Mouse (Mus musculus): ENCODE measurements around the gene Gnb3. TPM values are rescaled to one million over a fixed set of nuclear protein-coding genes. Genes with fewer than 3 reads are reported as not detected.
"Not testable (repeated sequence)": the region's sequence is repeated elsewhere in the genome, so short reads cannot be mapped to it uniquely, and the experiment has no call there.

Gene Gnb3
- total RNA-seq, 1 experiment from 2014 or later = not detected

DNA sequence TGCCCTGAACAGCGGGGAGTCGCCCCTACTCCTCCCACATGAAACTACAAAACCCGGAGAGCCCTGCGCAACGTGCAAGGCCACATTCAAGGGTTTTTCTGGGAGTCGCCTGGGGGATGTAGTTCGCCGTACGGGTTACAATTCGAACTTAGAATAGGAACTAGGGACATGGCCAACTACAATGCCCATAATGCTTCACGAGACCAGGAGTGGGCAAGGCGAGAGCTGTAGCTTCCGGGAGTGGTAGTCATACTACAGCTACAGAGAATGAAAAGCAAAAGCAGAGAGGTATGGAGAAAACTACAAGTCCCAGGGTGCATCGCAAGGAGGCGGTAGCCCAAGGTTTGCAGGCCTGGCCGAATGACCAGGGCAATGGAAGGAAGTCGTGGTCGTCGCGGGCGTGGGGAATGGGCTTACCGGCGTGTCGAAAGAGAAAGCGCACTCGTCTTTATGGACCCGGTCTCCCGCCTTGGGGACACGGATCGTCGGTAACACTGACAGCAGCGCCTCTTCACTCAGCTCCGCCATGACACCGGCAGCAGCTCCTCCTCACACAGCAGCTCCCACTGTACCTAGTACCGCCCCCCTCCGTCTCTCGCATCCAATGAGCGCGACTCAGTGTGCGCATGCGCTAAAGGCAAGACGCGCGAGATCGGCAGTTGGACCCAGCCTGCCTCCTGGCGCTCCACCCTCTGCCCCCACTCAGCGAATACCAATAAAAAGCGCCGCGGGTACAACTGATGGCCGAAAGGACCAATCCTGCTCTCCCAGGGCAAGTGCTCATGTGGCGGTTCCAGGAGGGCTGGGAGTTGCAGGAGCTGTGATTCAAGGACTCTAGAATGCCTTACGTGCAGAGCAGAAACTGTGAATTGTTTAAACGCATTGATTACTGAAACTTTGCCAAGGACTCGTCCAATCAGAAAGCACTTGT is 10.9 kb downstream of the Gnb3 start, which contains the start of the genes Usp5 and Cdca3:
Gene Usp5, minus strand, starts transcription at position 617 of the 931 bp plus-strand sequence.
Gene Cdca3, plus strand, starts transcription at position 680 of the 931 bp plus-strand sequence.
- peak; percentile 83 for ATAC-seq (replicated peaks in 1 of 2; ENCODE audit: insufficient read depth in 1 of 2, low FRiP score in 2 of 2, low TSS enrichment in 1 of 2, low read depth in 1 of 2, poor library complexity in 2 of 2, severe bottlenecking in 2 of 2)

DNA sequence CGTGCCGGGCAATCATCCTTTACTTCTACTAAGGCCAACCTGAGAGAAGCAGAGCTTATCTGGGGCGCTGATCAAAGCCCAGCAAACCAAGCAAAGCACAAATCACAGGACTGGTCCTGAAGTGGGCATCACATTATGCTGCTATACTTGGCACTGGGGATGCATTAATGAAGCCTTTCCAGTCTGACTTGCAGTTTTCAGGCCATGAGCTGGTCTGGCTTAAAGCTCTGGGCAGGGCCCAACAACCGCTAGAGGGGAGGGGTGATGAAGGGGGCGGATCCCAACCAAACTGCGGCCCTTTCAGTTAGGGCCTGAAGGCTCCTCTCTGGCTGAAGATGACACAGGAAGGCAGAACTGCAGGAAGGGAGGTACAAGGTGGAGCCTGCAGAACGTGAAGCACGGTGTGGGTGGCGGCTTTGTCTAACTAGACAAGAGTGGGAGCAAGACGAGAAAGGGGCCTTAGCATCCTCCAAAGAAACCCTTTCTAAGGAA is 11.9 kb downstream of the Gnb3 start:
- peak; percentile 4 to 10; a peak in 2 of 4 replicates for ATAC-seq (replicated peaks in 1 of 2; ENCODE audit: insufficient read depth in 1 of 2, low FRiP score in 2 of 2, low TSS enrichment in 1 of 2, low read depth in 1 of 2, poor library complexity in 2 of 2, severe bottlenecking in 2 of 2)

DNA sequence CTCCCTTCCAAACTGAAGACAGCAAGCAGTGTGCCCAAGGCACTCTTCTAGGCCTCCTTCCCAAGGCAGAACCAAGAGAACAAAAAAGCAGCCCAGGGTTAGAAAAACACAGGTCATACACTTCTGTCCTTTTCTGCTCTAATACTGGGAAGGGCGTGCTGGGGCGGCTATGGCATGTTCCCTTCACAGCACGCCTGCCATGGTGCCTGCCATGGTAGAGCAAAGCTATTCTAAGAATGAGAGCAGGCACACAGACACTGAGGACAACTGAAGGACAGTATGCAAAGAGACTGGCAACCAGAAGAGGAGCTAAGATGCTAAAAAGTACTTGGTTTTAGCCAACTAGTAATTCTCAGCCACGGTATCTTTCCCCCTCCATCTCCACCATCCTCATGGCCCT is 18.0 kb downstream of the Gnb3 start:
- no peak for ATAC-seq (replicated peaks in 1 of 2; ENCODE audit: insufficient read depth in 1 of 2, low FRiP score in 2 of 2, low TSS enrichment in 1 of 2, low read depth in 1 of 2, poor library complexity in 2 of 2, severe bottlenecking in 2 of 2)

GRCm38 (mm10) chr6:124820891-124821290 is 19.2 kb downstream of the Gnb3 start:
- ATAC-seq (replicated peaks in 1 of 2; ENCODE audit: insufficient read depth in 1 of 2, low FRiP score in 2 of 2, low TSS enrichment in 1 of 2, low read depth in 1 of 2, poor library complexity in 2 of 2, severe bottlenecking in 2 of 2) = no peak

GRCm38 (mm10) chr6:124817971-124818370 is 22.1 kb downstream of the Gnb3 start:
- ATAC-seq (replicated peaks in 1 of 2; ENCODE audit: insufficient read depth in 1 of 2, low FRiP score in 2 of 2, low TSS enrichment in 1 of 2, low read depth in 1 of 2, poor library complexity in 2 of 2, severe bottlenecking in 2 of 2) = peak in 1 of 2 experiments; percentile 62; a peak in 2 of 4 replicates

- no peak for ATAC-seq (replicated peaks in 1 of 2; ENCODE audit: insufficient read depth in 1 of 2, low FRiP score in 2 of 2, low TSS enrichment in 1 of 2, low read depth in 1 of 2, poor library complexity in 2 of 2, severe bottlenecking in 2 of 2)
These were observed 22.5 kb downstream of the Gnb3 start for GRCm38 (mm10) chr6:124817563-124817962.

- no peak for ATAC-seq (replicated peaks in 1 of 2; ENCODE audit: insufficient read depth in 1 of 2, low FRiP score in 2 of 2, low TSS enrichment in 1 of 2, low read depth in 1 of 2, poor library complexity in 2 of 2, severe bottlenecking in 2 of 2)
These were observed 22.9 kb downstream of the Gnb3 start for GRCm38 (mm10) chr6:124817125-124817524.

DNA sequence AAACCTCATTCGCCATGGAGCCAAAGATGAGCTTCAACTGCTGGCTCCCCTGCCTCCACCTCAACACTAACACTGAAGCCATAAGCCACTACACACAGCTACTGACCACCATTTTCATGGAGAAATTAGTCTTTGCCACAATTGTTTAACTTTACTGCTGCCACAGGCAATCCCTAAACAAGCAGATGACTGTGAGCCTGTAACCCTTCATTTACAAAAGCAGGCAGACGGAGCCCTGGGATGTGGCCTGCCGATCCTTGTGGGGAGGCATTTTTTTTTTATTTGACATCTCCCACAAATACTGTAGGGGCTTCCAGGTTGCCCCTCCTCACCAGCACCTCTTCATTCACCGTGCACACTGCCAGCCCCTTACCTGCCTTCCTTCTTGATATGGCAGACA is 23.5 kb downstream of the Gnb3 start:
- ATAC-seq (replicated peaks in 1 of 2; ENCODE audit: insufficient read depth in 1 of 2, low FRiP score in 2 of 2, low TSS enrichment in 1 of 2, low read depth in 1 of 2, poor library complexity in 2 of 2, severe bottlenecking in 2 of 2) = no peak

DNA sequence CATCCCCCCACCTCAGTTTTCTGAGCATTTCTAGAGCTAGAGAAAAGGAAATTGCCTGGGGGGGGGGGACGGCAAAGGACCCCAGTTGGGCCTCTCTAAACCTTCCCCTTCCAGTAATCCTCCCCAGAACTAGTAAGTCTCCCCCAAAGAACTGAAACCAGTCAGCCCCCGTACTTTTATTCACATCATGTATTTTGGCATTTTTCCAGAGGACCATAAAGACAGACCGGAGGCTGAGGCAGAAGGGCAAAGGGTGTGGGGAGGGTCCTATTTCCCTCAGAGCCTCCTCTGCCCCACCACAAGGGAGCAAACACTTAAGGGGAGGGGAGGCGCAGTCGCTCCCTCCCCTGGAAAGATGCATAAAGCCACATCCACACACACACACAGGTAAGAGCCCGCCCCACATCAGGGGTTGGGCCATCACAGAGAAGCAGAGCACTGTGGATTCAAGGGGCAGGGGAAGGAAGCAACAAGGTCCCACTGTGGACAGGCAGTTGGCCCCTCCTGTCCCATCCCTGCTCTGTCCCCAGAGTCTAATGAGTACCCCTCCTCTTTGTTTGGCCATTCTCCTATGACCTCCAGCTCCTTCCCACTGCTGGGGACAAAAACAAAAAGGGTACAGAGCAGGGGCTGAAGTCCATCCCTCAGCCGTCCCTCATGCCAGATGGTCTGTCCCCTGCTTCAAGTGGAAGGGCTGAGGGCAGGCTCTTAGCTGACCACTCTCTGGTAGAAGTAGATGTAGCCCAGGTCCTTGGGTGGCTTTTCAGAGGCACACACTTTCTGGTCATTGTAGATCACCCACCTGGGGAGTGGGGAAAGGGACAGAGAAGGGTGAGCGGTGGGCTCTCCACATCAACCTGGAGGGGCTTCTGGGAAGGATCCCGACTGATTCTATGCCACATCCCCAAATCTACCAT is 25.0 kb downstream of the Gnb3 start:
- no peak for ATAC-seq (replicated peaks in 1 of 2; ENCODE audit: insufficient read depth in 1 of 2, low FRiP score in 2 of 2, low TSS enrichment in 1 of 2, low read depth in 1 of 2, poor library complexity in 2 of 2, severe bottlenecking in 2 of 2)

GRCm38 (mm10) chr6:124814448-124814847 is 25.6 kb downstream of the Gnb3 start:
- ATAC-seq (replicated peaks in 1 of 2; ENCODE audit: insufficient read depth in 1 of 2, low FRiP score in 2 of 2, low TSS enrichment in 1 of 2, low read depth in 1 of 2, poor library complexity in 2 of 2, severe bottlenecking in 2 of 2) = no peak

GRCm38 (mm10) chr6:124813933-124814332 is 26.1 kb downstream of the Gnb3 start, which contains the start of gene Tpi1:
Gene Tpi1, minus strand, starts transcription at chr6:124814296.
- peak; percentile 80 to 83 for ATAC-seq (replicated peaks in 1 of 2; ENCODE audit: insufficient read depth in 1 of 2, low FRiP score in 2 of 2, low TSS enrichment in 1 of 2, low read depth in 1 of 2, poor library complexity in 2 of 2, severe bottlenecking in 2 of 2)

DNA sequence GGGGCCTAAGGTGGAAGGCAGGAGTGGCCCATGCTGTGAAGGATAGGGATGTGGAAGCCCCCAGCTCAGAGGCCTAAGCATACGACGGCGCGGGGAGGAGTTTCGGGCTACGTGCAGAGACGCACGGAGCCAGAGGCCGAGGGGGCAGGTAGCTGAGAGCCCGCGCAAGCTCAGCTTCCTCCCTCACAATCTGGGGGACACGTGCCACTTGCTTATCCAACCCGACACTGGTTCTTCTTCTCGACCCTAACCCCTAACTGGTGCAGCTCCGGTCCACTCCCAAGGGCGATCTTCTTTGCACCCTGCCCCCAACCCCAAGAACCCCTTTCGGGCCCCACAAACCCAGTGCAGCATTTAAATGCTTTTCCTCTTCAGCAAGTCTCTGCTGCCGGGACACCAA is 26.6 kb downstream of the Gnb3 start:
- peak; percentile 34 to 42; a peak in 3 of 4 replicates for ATAC-seq (replicated peaks in 1 of 2; ENCODE audit: insufficient read depth in 1 of 2, low FRiP score in 2 of 2, low TSS enrichment in 1 of 2, low read depth in 1 of 2, poor library complexity in 2 of 2, severe bottlenecking in 2 of 2)

DNA sequence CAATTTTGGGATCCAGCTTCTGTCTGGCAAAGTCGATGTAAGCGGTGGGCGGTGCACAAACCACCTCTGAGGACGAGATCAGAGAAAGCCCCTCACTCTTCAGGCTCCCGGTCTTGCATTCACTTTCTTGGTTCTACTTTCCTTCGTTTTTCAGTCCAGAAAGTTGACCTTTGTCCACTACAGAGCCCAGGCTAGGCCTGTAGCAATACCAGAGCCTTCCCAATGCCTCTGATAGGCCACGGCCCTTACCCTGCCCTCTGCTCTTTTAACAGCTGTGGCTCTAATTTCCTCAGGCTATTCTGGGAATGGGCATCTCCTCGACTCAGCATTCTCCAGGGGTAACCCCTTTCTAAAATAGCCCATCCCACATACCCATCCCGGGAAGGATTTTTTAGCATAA is 27.2 kb downstream of the Gnb3 start:
- ATAC-seq (replicated peaks in 1 of 2; ENCODE audit: insufficient read depth in 1 of 2, low FRiP score in 2 of 2, low TSS enrichment in 1 of 2, low read depth in 1 of 2, poor library complexity in 2 of 2, severe bottlenecking in 2 of 2) = no peak

- no peak for ATAC-seq (replicated peaks in 1 of 2; ENCODE audit: insufficient read depth in 1 of 2, low FRiP score in 2 of 2, low TSS enrichment in 1 of 2, low read depth in 1 of 2, poor library complexity in 2 of 2, severe bottlenecking in 2 of 2)
These were observed 28.1 kb downstream of the Gnb3 start for GRCm38 (mm10) chr6:124811701-124812560.

DNA sequence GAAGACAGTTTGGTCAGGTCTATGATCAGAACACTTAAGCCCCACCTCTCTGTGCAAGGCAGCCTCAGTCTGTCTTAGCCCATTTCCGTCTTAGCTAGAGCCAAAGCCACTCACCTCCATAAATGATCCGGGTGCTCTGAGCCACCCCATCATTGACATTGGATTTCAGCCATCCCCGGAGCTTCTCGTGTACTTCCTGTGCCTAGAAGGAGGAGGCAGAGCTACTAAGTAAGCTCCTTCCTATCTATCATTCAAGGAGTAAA is 28.7 kb downstream of the Gnb3 start:
- ATAC-seq (replicated peaks in 1 of 2; ENCODE audit: insufficient read depth in 1 of 2, low FRiP score in 2 of 2, low TSS enrichment in 1 of 2, low read depth in 1 of 2, poor library complexity in 2 of 2, severe bottlenecking in 2 of 2) = no peak

- ATAC-seq (replicated peaks in 1 of 2; ENCODE audit: insufficient read depth in 1 of 2, low FRiP score in 2 of 2, low TSS enrichment in 1 of 2, low read depth in 1 of 2, poor library complexity in 2 of 2, severe bottlenecking in 2 of 2) = not testable (repeated sequence)
These were observed 29.3 kb downstream of the Gnb3 start for GRCm38 (mm10) chr6:124810566-124811402.
